Comparison of ENCODE assay signal across 8 mouse cellular contexts in genomic region chr2:132686756-132687737, GRCm38 (mm10). TPM values are rescaled to one million over a fixed set of nuclear protein-coding genes. Genes with fewer than 3 reads are reported as not detected.
DNase-seq lines count a peak whose midpoint lies in the region; ATAC-seq and TF ChIP-seq lines count a peak whose summit lies in the region.

TSS of gene Shld1 (plus strand) at chr2:132686931.

- DNase-seq in CD4-positive helper T cell, adult 2 months (ENCODE audit: low read depth, low spot score), result peak; percentile 89
- peak; percentile 87 for DNase-seq in brain, embryonic 18.5 days (ENCODE audit: low read depth, low spot score)
- DNase-seq in kidney, postnatal 0 days (ENCODE audit: low spot score), result peak; percentile 97
- peak; percentile 82 for DNase-seq in liver, embryonic 11.5 days (ENCODE audit: low spot score)
- DNase-seq in naive thymus-derived CD4-positive, alpha-beta T cell, adult 2 months (ENCODE audit: low read depth), result peak; percentile 82

- H3K27ac ChIP-seq in heart, embryonic 12.5 days (ENCODE audit: poor library complexity, severe bottlenecking), result peak within 1 kb of the TSS; percentile 80
- H3K27ac ChIP-seq in kidney, postnatal 0 days, result peak within 1 kb of the TSS; percentile 74
- H3K27ac ChIP-seq in liver, embryonic 11.5 days (ENCODE audit: low read depth, low read length), result peak within 1 kb of the TSS; percentile 69
- peak within 1 kb of the TSS; percentile 68; the same call in 1 of the 2 replicates for H3K27ac ChIP-seq in stomach, embryonic 14.5 days (ENCODE audit: low read length)

- H3K4me1 ChIP-seq in heart, embryonic 12.5 days (replicated peaks), result peaks cover 28% of the 10 kb centered on the region
- no peaks in the 10 kb centered on the region for H3K4me1 ChIP-seq in kidney, postnatal 0 days (replicated peaks; ENCODE audit: insufficient read depth, low read length)
- H3K4me1 ChIP-seq in liver, embryonic 11.5 days (replicated peaks; ENCODE audit: control insufficient read depth, insufficient read depth, low read length), result peaks cover 28% of the 10 kb centered on the region
- H3K4me1 ChIP-seq in stomach, embryonic 14.5 days (ENCODE audit: control insufficient read depth, insufficient read depth, low read length), result no peaks in the 10 kb centered on the region

- 0 out of 2 replicates have a peak, but pooled peaks cover 3% of the 10 kb centered on the region for H3K36me3 ChIP-seq in heart, embryonic 12.5 days
- no peaks in the 10 kb centered on the region for H3K36me3 ChIP-seq in kidney, postnatal 0 days (ENCODE audit: insufficient read depth, low read length)
- H3K36me3 ChIP-seq in liver, embryonic 11.5 days (ENCODE audit: control insufficient read depth, insufficient read depth, low read length), result no peaks in the 10 kb centered on the region
- H3K36me3 ChIP-seq in stomach, embryonic 14.5 days (ENCODE audit: control insufficient read depth, insufficient read depth, low read length), result no peaks in the 10 kb centered on the region

- peak within 1 kb of the TSS; percentile 65 for H3K9ac ChIP-seq in heart, embryonic 12.5 days
- peak within 1 kb of the TSS; percentile 38; the same call in 1 of the 2 replicates for H3K9ac ChIP-seq in kidney, postnatal 0 days (ENCODE audit: low read depth, low read length)
- peak within 1 kb of the TSS; percentile 69 for H3K9ac ChIP-seq in liver, embryonic 11.5 days (ENCODE audit: low read depth, low read length)
- peak within 1 kb of the TSS; percentile 21; the same call in 1 of the 2 replicates for H3K9ac ChIP-seq in stomach, embryonic 14.5 days (replicated peaks; ENCODE audit: low read depth, low read length)

- 11% methylated on average over 32 of the region's 33 CpGs for WGBS in heart, embryonic 12.5 days
- WGBS in kidney, postnatal 0 days, result 9% methylated on average over 30 of the region's 33 CpGs
- WGBS in liver, embryonic 11.5 days, result 10% methylated on average over 32 of the region's 33 CpGs
- 8% methylated on average over 33 of the region's 33 CpGs for WGBS in stomach, embryonic 14.5 days

- peak; percentile 84 for ATAC-seq in erythroid progenitor cell, adult 5-6 weeks (replicated peaks; ENCODE audit: low FRiP score, poor library complexity, severe bottlenecking)
- peak; percentile 83 for ATAC-seq in heart, embryonic 12.5 days (ENCODE audit: insufficient number of reproducible peaks, low FRiP score)
- ATAC-seq in kidney, postnatal 0 days (replicated peaks; ENCODE audit: low FRiP score, low read depth), result peak; percentile 94
- peak; percentile 80 for ATAC-seq in liver, embryonic 11.5 days (replicated peaks; ENCODE audit: low FRiP score)
- ATAC-seq in stomach, embryonic 14.5 days (ENCODE audit: insufficient number of reproducible peaks, insufficient read depth, low FRiP score, low read depth), result peak; percentile 91

- no peak for TF ChIP-seq CTCF in kidney, postnatal 0 days (IDR thresholded peaks at IDR 0.05; ENCODE audit: low read depth)

- H3K4me3 ChIP-seq in heart, embryonic 12.5 days, result peak within 1 kb of the TSS; percentile 64
- peak within 1 kb of the TSS; percentile 47 for H3K4me3 ChIP-seq in kidney, postnatal 0 days (replicated peaks; ENCODE audit: low read depth, low read length)
- peak within 1 kb of the TSS; percentile 59 for H3K4me3 ChIP-seq in liver, embryonic 11.5 days (ENCODE audit: low read depth, low read length)
- H3K4me3 ChIP-seq in stomach, embryonic 14.5 days (ENCODE audit: low read depth, low read length), result peak within 1 kb of the TSS; percentile 45

- no peaks in the 10 kb centered on the region for H3K27me3 ChIP-seq in heart, embryonic 12.5 days (replicated peaks)
- H3K27me3 ChIP-seq in kidney, postnatal 0 days (ENCODE audit: insufficient read depth, low read length), result no peaks in the 10 kb centered on the region
- no peaks in the 10 kb centered on the region for H3K27me3 ChIP-seq in liver, embryonic 11.5 days (replicated peaks; ENCODE audit: control insufficient read depth, insufficient read depth, low read length)
- no peaks in the 10 kb centered on the region for H3K27me3 ChIP-seq in stomach, embryonic 14.5 days (ENCODE audit: control insufficient read depth, insufficient read depth, low read length)

- H3K9me3 ChIP-seq in heart, embryonic 12.5 days (replicated peaks), result no peaks in the 10 kb centered on the region
- no peaks in the 10 kb centered on the region for H3K9me3 ChIP-seq in kidney, postnatal 0 days (replicated peaks; ENCODE audit: low read length)
- H3K9me3 ChIP-seq in liver, embryonic 11.5 days (ENCODE audit: control insufficient read depth, low read length), result no peaks in the 10 kb centered on the region
- H3K9me3 ChIP-seq in stomach, embryonic 14.5 days (ENCODE audit: control insufficient read depth, low read depth, low read length), result no peaks in the 10 kb centered on the region

- peak within 1 kb of the TSS; percentile 67 for H3K4me2 ChIP-seq in heart, embryonic 12.5 days
- H3K4me2 ChIP-seq in kidney, postnatal 0 days (ENCODE audit: low read length), result peak within 1 kb of the TSS; percentile 52
- H3K4me2 ChIP-seq in liver, embryonic 11.5 days, result peak within 1 kb of the TSS; percentile 64
- peak within 1 kb of the TSS; percentile 44 for H3K4me2 ChIP-seq in stomach, embryonic 14.5 days (replicated peaks; ENCODE audit: low read depth, low read length)

RNA-seq across cellular contexts. Expression of gene Shld1, which starts in this region (rescaled TPM):
- 13.4 and 14.4 TPM in 2 replicates for total RNA-seq in erythroid progenitor cell, adult 5-6 weeks (2015; ENCODE audit: low replicate concordance)
- total RNA-seq in erythroid progenitor cell, adult 5-6 weeks (2017; ENCODE audit: low replicate concordance), result 8.1 and 9.8 TPM in 2 replicates
- 14.4 and 16.8 TPM in 2 replicates for polyA plus RNA-seq in heart, embryonic 12.5 days (2016; fragmentation: Nextera tagmentation; extraction: Ambion mirVana)
- 14.1 and 17.7 TPM in 2 replicates for polyA plus RNA-seq in kidney, postnatal 0 days (2015; fragmentation: Nextera tagmentation; extraction: Ambion mirVana)
- polyA plus RNA-seq in liver, embryonic 11.5 days (2014; fragmentation: Nextera tagmentation; extraction: Ambion mirVana), result 14.1 and 14.9 TPM in 2 replicates
- 15.5 and 17.1 TPM in 2 replicates for polyA plus RNA-seq in stomach, embryonic 14.5 days (2014; fragmentation: Nextera tagmentation; extraction: Ambion mirVana)

Comparison
In these comparisons a context has a peak if more than half of its experiments do, and no peak if none do; other contexts are left out.
1. Peak in every context shown above with its lines: DNase-seq, ATAC-seq, H3K4me3 ChIP-seq and H3K27ac ChIP-seq.